Mouse (Mus musculus): ENCODE results near the gene Vmn1r40. TPM values are rescaled to one million over a fixed set of nuclear protein-coding genes. Genes with fewer than 3 reads are reported as not detected.

The Vmn1r40 gene
- polyA plus RNA-seq, 1 experiment from 2014 or later: not detected

DNA sequence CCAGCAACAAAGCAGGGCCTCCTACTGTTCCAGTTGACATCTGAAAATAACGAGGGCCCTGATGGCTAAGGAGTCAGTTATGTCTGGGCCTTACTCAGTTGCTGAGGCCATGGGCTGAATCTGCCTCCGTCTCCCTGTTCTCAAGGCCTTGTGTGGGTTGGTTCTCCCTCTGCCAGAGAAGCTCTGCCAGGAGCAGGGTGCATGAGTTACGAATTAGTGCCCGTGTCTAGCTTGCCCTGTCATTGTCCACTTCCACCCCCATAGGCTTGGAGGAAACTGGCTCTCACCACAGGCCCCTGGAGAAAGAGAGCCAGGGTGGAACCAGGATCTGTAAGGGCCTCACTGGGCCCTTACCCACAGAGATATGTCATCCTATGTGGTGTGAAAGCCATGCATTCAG lies 28.8 kb upstream of the Vmn1r40 start:
- no peak overlapping the region for H3K27ac ChIP-seq
- H3K4me2 ChIP-seq (replicated peaks): no peak overlapping the region
- ATAC-seq: no peak
- no peaks in the 10 kb centered on the region for H3K9me3 ChIP-seq
- H3K4me1 ChIP-seq (replicated peaks): 0 out of 2 replicates have a peak, but pooled peaks cover 2% of the 10 kb centered on the region
- WGBS: 77% methylated on average over 4 of the region's 4 CpGs
- no peaks in the 10 kb centered on the region for H3K27me3 ChIP-seq (replicated peaks)
- no peak overlapping the region for H3K4me3 ChIP-seq (replicated peaks)
- no peak overlapping the region for H3K9ac ChIP-seq
- H3K36me3 ChIP-seq: no peaks in the 10 kb centered on the region

DNA sequence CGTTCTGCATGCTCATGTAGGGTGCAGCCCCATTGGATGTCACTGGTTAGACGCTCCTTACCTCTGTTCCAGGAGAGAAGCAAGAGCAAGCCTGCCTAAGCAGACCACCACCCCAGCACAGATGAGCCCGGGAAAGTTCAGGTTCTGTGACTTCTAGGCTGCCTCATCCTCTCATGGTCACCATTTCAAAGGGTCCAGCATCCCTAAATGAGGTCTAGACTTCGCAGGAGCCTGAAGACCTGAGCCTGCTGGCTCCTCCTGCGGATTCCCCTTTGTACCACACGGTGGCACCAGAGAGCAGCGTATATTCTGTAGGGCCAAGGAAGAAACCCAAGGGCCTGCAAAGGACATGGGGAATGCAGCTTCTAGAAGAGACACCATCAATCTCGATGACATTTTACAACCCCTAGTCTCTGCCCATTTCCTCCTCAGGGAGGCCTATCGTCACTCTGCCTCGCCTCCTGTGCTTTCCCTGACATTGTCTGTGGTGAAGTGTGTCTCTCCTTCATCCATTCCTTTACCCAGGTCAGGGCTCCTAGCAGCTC lies 28.0 kb upstream of the Vmn1r40 start:
- 17% methylated on average over 10 of the region's 10 CpGs for WGBS
- Histone ChIP-seq H3K36me3 (no peaks in the 10 kb centered on the region), H3K4me2 (replicated peaks) (no peak overlapping the region), H3K27ac (no peak overlapping the region), H3K27me3 (replicated peaks) (no peaks in the 10 kb centered on the region), H3K9me3 (no peaks in the 10 kb centered on the region), H3K4me1 (replicated peaks) (0 out of 2 replicates have a peak, but pooled peaks cover 2% of the 10 kb centered on the region), H3K4me3 (replicated peaks) (no peak overlapping the region), H3K9ac (no peak overlapping the region)
- ATAC-seq: peak; percentile 71

DNA sequence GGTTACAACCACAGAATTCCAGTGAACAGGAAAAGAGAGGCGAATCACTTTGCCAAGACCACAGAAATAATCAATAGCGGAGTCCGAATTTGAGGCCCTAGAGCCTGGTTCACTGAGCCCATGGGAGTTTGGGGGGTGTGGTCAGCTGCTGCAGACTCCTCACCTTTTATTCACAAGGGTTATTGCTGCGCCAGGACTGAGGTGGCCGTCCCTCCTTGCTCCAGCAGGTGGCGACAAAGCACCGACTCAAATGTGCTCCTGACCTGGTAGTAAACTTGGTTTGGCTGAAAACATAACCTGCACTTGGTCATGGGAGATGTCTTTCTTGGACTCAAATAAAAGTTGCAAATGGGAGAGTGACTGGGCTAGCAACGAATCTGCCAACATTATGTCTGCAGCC lies 27.2 kb upstream of the Vmn1r40 start:
- H3K4me1 ChIP-seq (replicated peaks): 0 out of 2 replicates have a peak, but pooled peaks cover 2% of the 10 kb centered on the region
- H3K27me3 ChIP-seq (replicated peaks): no peaks in the 10 kb centered on the region
- no peak overlapping the region for H3K27ac ChIP-seq
- peak; percentile 75 for ATAC-seq
- 12% methylated on average over 8 of the region's 8 CpGs for WGBS
- H3K36me3 ChIP-seq: no peaks in the 10 kb centered on the region
- no peaks in the 10 kb centered on the region for H3K9me3 ChIP-seq
- no peak overlapping the region for H3K4me3 ChIP-seq (replicated peaks)
- no peak overlapping the region for H3K9ac ChIP-seq
- H3K4me2 ChIP-seq (replicated peaks): no peak overlapping the region

DNA sequence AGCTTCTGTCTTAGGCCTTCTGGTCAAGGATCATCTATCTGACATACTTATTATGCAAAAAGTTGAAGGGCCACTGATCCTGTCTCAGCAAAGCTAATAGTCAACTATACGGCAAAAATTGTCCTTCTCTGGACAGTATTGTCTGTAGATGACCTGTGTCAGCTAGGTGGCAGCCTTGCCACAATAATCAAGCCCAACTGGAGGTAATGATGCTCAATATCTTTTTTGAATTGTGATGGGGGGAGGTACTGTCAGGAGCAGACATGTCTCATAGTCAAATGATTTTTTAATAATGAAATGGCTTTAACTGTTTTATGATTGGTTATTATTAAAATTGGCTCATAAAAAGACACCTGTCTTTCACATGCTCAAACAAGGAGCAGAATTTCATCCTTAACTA lies 23.1 kb upstream of the Vmn1r40 start:
- no peak for ATAC-seq
- H3K4me1 ChIP-seq (replicated peaks): 0 out of 2 replicates have a peak, but pooled peaks cover 2% of the 10 kb centered on the region
- H3K27me3 ChIP-seq (replicated peaks): no peaks in the 10 kb centered on the region
- no peak overlapping the region for H3K27ac ChIP-seq
- WGBS: 62% methylated on average over 1 of the region's 1 CpGs
- no peak overlapping the region for H3K4me2 ChIP-seq (replicated peaks)
- H3K4me3 ChIP-seq (replicated peaks): no peak overlapping the region
- H3K9ac ChIP-seq: no peak overlapping the region
- H3K9me3 ChIP-seq: no peaks in the 10 kb centered on the region
- no peaks in the 10 kb centered on the region for H3K36me3 ChIP-seq

DNA sequence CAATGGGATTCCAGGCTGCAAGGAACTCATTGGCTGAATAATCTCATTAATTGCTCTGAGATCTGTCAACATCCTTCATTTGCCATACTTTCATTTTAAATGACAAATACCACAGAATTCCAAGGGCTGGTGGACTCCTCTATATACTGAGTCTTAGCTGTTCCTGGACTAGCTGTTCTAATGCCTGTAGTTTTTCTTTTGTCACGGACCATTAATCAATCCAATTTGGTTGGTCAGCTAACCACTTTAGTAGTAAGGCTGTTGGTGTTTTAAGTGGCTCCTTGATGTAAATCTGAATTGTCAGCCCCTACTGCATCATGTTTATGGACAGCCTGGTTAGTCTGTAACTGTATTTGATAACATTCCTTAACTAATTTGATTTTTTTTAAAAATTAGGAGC lies 20.2 kb upstream of the Vmn1r40 start:
- ATAC-seq: no peak
- Histone ChIP-seq H3K27me3 (replicated peaks) (no peaks in the 10 kb centered on the region), H3K36me3 (no peaks in the 10 kb centered on the region), H3K9ac (no peak overlapping the region), H3K9me3 (no peaks in the 10 kb centered on the region), H3K4me2 (replicated peaks) (no peak overlapping the region), H3K4me3 (replicated peaks) (no peak overlapping the region), H3K4me1 (replicated peaks) (no peaks in the 10 kb centered on the region), H3K27ac (no peak overlapping the region)
- WGBS: 77% methylated on average over 1 of the region's 1 CpGs

DNA sequence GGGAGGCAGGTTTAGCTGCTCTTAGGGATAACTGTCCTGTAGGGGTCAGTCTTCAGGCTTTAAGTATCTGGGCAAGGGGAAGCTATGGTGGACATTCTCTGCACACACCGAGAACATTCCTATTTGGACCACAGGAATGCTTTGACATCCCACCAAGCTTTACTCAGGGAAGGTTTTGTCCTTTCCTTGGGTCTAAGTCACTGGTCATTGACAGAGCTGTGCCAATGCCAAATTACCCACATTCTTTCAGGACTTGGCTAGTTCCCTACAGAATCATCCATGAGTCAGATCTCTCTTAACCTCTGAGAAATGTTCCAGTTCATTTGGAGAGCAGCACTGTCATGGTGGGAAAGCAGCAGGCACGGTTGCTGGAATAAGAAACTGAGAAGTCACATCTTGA lies 716 bp upstream of the Vmn1r40 start:
- Histone ChIP-seq H3K4me2 (replicated peaks) (no peak overlapping the region), H3K36me3 (no peaks in the 10 kb centered on the region), H3K9me3 (no peaks in the 10 kb centered on the region), H3K4me3 (replicated peaks) (no peak overlapping the region), H3K9ac (no peak overlapping the region), H3K27me3 (replicated peaks) (no peaks in the 10 kb centered on the region), H3K27ac (no peak overlapping the region), H3K4me1 (replicated peaks) (no peaks in the 10 kb centered on the region)
- WGBS: 67% methylated on average over 2 of the region's 2 CpGs
- no peak for ATAC-seq

DNA sequence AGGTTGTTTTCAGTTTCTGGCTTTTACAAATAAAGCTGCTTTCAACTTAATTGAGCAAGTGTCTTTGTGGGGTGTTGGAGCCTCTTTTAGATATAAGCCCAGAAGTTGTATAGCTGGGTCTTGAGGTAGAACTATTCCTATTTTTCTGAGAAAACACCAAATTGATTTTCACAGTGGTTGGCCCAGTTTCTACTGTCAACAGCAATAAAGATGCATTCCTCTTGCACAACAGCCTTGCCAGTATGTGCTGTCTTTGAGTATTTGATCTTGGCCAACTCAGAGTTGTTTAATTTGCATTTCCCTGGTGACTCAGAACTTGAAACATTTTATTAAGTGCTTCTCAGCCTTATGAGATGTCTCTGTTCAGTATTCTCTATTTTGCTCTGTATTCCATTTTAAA lies 10.7 kb downstream of the Vmn1r40 start:
- Histone ChIP-seq H3K9ac (no peak overlapping the region), H3K27me3 (replicated peaks) (no peaks in the 10 kb centered on the region), H3K27ac (no peak overlapping the region), H3K4me2 (replicated peaks) (no peak overlapping the region), H3K9me3 (no peaks in the 10 kb centered on the region), H3K36me3 (no peaks in the 10 kb centered on the region), H3K4me3 (replicated peaks) (no peak overlapping the region), H3K4me1 (replicated peaks) (no peaks in the 10 kb centered on the region)
- no peak for ATAC-seq

DNA sequence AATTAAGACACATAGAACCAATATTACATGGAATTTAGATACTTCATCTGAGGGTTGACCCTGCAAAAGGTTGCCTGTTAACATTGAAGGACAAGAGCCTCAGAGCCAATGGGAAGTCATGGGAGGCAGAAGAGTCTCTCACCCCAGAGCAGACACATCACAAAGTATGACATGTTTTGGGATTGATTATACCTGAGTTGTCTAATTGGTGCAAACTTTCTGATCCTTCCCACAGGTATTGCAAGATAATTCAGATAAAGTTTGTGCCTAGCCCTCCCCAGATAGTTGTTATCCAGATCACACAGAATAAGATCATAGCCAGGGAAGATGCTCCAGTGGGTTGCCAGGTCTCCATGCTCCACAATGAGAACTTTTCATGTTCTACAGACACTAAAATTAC lies 33.1 kb downstream of the Vmn1r40 start, which contains the start of gene Vmn1r41:
Gene Vmn1r41, plus strand, starts transcription at position 301 of the 400 bp plus-strand sequence.
- Histone ChIP-seq H3K27ac (no peak within 1 kb of the TSS), H3K36me3 (no peaks in the 10 kb centered on the region), H3K4me2 (replicated peaks) (no peak within 1 kb of the TSS), H3K4me3 (replicated peaks) (no peak within 1 kb of the TSS), H3K27me3 (replicated peaks) (no peaks in the 10 kb centered on the region), H3K9me3 (no peaks in the 10 kb centered on the region), H3K9ac (no peak within 1 kb of the TSS), H3K4me1 (replicated peaks) (no peaks in the 10 kb centered on the region)
- ATAC-seq: no peak

DNA sequence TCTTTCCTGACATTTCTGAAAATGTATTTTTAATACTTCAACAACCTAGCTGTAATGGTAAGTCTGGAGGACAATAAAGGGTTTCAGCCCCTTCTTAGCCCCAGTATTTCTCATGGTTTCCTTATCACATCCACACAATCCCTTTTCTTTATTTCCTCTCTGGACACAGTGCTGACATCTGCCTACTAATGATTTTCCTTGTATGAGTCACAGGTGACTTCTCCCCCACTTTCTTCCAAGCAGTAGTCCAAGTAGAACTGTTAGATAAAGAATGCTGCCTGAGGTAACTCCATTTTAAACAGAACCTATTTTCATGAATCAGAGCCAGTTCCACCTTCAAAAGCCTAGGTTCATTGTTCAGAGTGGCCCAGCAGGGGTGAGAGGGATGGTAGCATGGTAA lies 35.5 kb downstream of the Vmn1r40 start:
- Histone ChIP-seq H3K36me3 (no peaks in the 10 kb centered on the region), H3K4me2 (replicated peaks) (no peak overlapping the region), H3K9me3 (no peaks in the 10 kb centered on the region), H3K27ac (no peak overlapping the region), H3K4me3 (replicated peaks) (no peak overlapping the region), H3K4me1 (replicated peaks) (no peaks in the 10 kb centered on the region), H3K9ac (no peak overlapping the region), H3K27me3 (replicated peaks) (no peaks in the 10 kb centered on the region)
- ATAC-seq: no peak

Other genes starting within 250 kb of the Vmn1r40 start
- 40.6 and 44.1 TPM in 2 replicates for gene Chchd6, start 111.9 kb upstream of the Vmn1r40 start, polyA plus RNA-seq (2015; fragmentation: Nextera tagmentation; extraction: Ambion mirVana)
- 8.5 and 8.8 TPM in 2 replicates for gene Txnrd3, start 63.6 kb upstream of the Vmn1r40 start, polyA plus RNA-seq (2015; fragmentation: Nextera tagmentation; extraction: Ambion mirVana)
- gene Vmn1r41, start 33.2 kb downstream of the Vmn1r40 start, polyA plus RNA-seq (2015; fragmentation: Nextera tagmentation; extraction: Ambion mirVana): not detected in 2 replicates
- not detected in 2 replicates for gene Vmn1r42, start 168.9 kb downstream of the Vmn1r40 start, polyA plus RNA-seq (2015; fragmentation: Nextera tagmentation; extraction: Ambion mirVana)
- not detected in 2 replicates for gene Vmn1r43, start 168.9 kb downstream of the Vmn1r40 start, polyA plus RNA-seq (2015; fragmentation: Nextera tagmentation; extraction: Ambion mirVana)
- not detected in 2 replicates for gene Vmn1r44, start 176.1 kb downstream of the Vmn1r40 start, polyA plus RNA-seq (2015; fragmentation: Nextera tagmentation; extraction: Ambion mirVana)
- gene Vmn1r45, start 233.1 kb downstream of the Vmn1r40 start, polyA plus RNA-seq (2015; fragmentation: Nextera tagmentation; extraction: Ambion mirVana): not detected in 2 replicates